Mouse (Mus musculus) lung, postnatal 0 days (tissue): ENCODE data around the gene Hist1h2ac.

Source experiments
- CTCF ChIP-seq: IDR thresholded peaks from 2 replicates; pipeline ENCODE4 v1.5.1; 2016; ENCODE audit warnings: antibody characterized with exemption, mild to moderate bottlenecking
- EP300 ChIP-seq: IDR thresholded peaks from 2 replicates; pipeline ENCODE4 v1.6.1; 2016; ENCODE audit warnings: antibody characterized with exemption, mild to moderate bottlenecking, control low read depth

DNA sequence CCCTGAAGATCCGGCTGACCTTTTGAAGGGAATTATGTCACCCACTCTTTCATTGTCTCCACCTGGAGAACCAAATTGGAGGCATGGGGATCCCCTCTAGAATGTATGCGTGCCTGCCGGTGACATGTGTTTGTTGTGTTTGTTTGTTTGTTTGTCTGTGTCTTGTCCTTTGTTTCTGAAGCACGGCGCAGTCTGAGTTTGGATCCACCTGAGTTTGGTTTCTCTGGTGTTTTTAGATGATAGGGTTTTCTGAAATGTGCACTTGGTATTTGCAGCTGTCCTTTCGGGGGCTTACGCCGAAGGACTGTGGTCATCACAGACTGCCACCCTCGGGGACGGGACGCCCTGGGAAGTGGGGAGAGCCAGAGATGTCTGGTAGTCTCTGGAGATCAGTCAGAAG, 33.4 kb upstream of the Hist1h2ac start:
- TF ChIP-seq CTCF (no peak), EP300 (no peak)
